Mouse (Mus musculus): ENCODE measurements at regions not wholly inside any gene's neighbourhood (a gene's known extent, or its start where the extent isn't known, plus 50 kb on each side); places are given as distances from the start of the nearest gene placed in this dataset.

- DNase-seq (ENCODE audit: low spot score in 2 of 2), result no peak
Observed at GRCm38 (mm10) chr2:72813282-72813974, 166.8 kb downstream of the Sp3 start.

GRCm38 (mm10) chr2:72825251-72825650 lies 155.0 kb downstream of the Sp3 start:
- DNase-seq (ENCODE audit: low spot score in 2 of 2), result no peak

GRCm38 (mm10) chr2:72829139-72829538 lies 151.1 kb downstream of the Sp3 start:
- no peak for DNase-seq (ENCODE audit: low spot score in 2 of 2)

GRCm38 (mm10) chr2:72832770-72833169 lies 147.5 kb downstream of the Sp3 start:
- DNase-seq (ENCODE audit: low spot score in 2 of 2), result no peak

- no peak for DNase-seq (ENCODE audit: low spot score in 2 of 2)
Observed at GRCm38 (mm10) chr2:72838085-72838727, 142.0 kb downstream of the Sp3 start.

- no peak for DNase-seq (ENCODE audit: low spot score in 2 of 2)
Observed at GRCm38 (mm10) chr2:72839673-72840072, 140.6 kb downstream of the Sp3 start.

GRCm38 (mm10) chr2:72841367-72841766 lies 138.9 kb downstream of the Sp3 start:
- peak in 1 of 2 experiments; percentile 4 for DNase-seq (ENCODE audit: low spot score in 2 of 2)

- no peak for DNase-seq (ENCODE audit: low spot score in 2 of 2)
Observed at GRCm38 (mm10) chr2:72843610-72844009, 136.6 kb downstream of the Sp3 start.

GRCm38 (mm10) chr2:72849441-72850192 lies 130.6 kb downstream of the Sp3 start:
- no peak for DNase-seq (ENCODE audit: low spot score in 2 of 2)

- DNase-seq (ENCODE audit: low spot score in 2 of 2), result no peak
Observed at GRCm38 (mm10) chr2:72852509-72852908, 127.7 kb downstream of the Sp3 start.

GRCm38 (mm10) chr2:72855276-72855970 lies 124.8 kb downstream of the Sp3 start:
- DNase-seq (ENCODE audit: low spot score in 2 of 2), result no peak

- DNase-seq (ENCODE audit: low spot score in 2 of 2), result no peak
Observed at GRCm38 (mm10) chr2:72855971-72856755, 124.1 kb downstream of the Sp3 start.

- DNase-seq (ENCODE audit: low spot score in 2 of 2), result no peak
Observed at GRCm38 (mm10) chr2:72857377-72857776, 122.9 kb downstream of the Sp3 start.

GRCm38 (mm10) chr2:72865462-72866365 lies 114.5 kb downstream of the Sp3 start:
- no peak for DNase-seq (ENCODE audit: low spot score in 2 of 2)

- DNase-seq (ENCODE audit: low spot score in 2 of 2), result no peak
Observed at GRCm38 (mm10) chr2:72866366-72866688, 113.9 kb downstream of the Sp3 start.

GRCm38 (mm10) chr2:72868173-72868572 lies 112.1 kb downstream of the Sp3 start:
- DNase-seq (ENCODE audit: low spot score in 2 of 2), result no peak

- peak; percentile 5 to 8 for DNase-seq (ENCODE audit: low spot score in 2 of 2)
Observed at GRCm38 (mm10) chr2:72871836-72872235, 108.4 kb downstream of the Sp3 start.

- DNase-seq (ENCODE audit: low spot score in 2 of 2), result no peak
Observed at GRCm38 (mm10) chr2:72873948-72874347, 106.3 kb downstream of the Sp3 start.

GRCm38 (mm10) chr2:72874533-72874932 lies 105.7 kb downstream of the Sp3 start:
- no peak for DNase-seq (ENCODE audit: low spot score in 2 of 2)

- DNase-seq (ENCODE audit: low spot score in 2 of 2), result no peak
Observed at GRCm38 (mm10) chr2:72875677-72876076, 104.6 kb downstream of the Sp3 start.

All from frontal cortex, postnatal 14 days (tissue).